In the genomic region with DNA sequence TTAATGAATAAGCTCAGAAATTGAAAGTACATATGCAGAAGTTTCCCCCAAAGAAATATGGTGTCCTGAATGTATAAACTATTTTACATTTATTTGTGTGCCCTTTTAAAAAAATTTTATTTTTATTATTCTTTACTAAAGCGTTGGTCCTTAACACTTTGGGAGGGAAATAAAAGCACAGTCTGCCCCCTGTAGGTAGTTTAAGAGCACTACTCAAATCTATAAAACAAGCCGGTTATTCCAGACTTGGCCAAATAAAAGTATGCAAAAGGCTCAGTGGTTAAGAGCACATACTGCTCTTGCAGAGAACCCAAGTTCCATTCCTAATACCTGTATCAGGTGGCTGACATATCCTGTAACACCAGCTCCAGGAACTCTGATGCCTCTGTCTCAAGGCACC, we compare ENCODE assay signal across 14 mouse cellular contexts.
A peak's percentile ranks its signal among the peaks of the same experiment; 100 is the strongest.
DNase-seq lines count a peak whose midpoint lies in the region; ATAC-seq and TF ChIP-seq lines count a peak whose summit lies in the region.
"Had no signal": no experiment of that assay in that cellular context is flagged by ENCODE, and none has a peak within 500 bp of the region (broad histone marks: within the 10 kb centered on the region; RNA-seq: fewer than 3 reads in every experiment).

No protein-coding gene starts in this region.

- H3K4me3 ChIP-seq in intestine, postnatal 0 days (ENCODE audit: low read depth, low read length) = no peak overlapping the region
- H3K4me3 ChIP-seq in intestine, embryonic 15.5 days (replicated peaks) = no peak overlapping the region
- H3K4me3 ChIP-seq in neural tube, embryonic 14.5 days (ENCODE audit: low read depth, low read length) = no peak overlapping the region
- no peak overlapping the region for H3K4me3 ChIP-seq in neural tube, embryonic 15.5 days (replicated peaks)
- H3K4me3 ChIP-seq in forebrain, embryonic 12.5 days (replicated peaks) = no peak overlapping the region
- H3K4me3 ChIP-seq in stomach, postnatal 0 days (ENCODE audit: low read depth, low read length) = no peak overlapping the region
- H3K4me3 ChIP-seq: neural tube, embryonic 12.5 days had no signal

- H3K9ac ChIP-seq in intestine, postnatal 0 days (ENCODE audit: low read depth, low read length) = no peak overlapping the region
- H3K9ac ChIP-seq in intestine, embryonic 15.5 days = no peak overlapping the region
- no peak overlapping the region for H3K9ac ChIP-seq in neural tube, embryonic 14.5 days (replicated peaks; ENCODE audit: low read depth, low read length)
- no peak overlapping the region for H3K9ac ChIP-seq in neural tube, embryonic 15.5 days (replicated peaks)
- no peak overlapping the region for H3K9ac ChIP-seq in forebrain, embryonic 12.5 days
- H3K9ac ChIP-seq in stomach, postnatal 0 days (ENCODE audit: low read length) = no peak overlapping the region
- H3K9ac ChIP-seq: neural tube, embryonic 12.5 days had no signal

- WGBS in intestine, postnatal 0 days = 59% methylated on average over 2 of the region's 2 CpGs
- WGBS in intestine, embryonic 15.5 days = 59% methylated on average over 2 of the region's 2 CpGs
- 52% methylated on average over 2 of the region's 2 CpGs for WGBS in neural tube, embryonic 14.5 days
- WGBS in neural tube, embryonic 15.5 days = 60% methylated on average over 2 of the region's 2 CpGs
- 58% methylated on average over 2 of the region's 2 CpGs for WGBS in forebrain, embryonic 12.5 days
- 60% methylated on average over 2 of the region's 2 CpGs for WGBS in stomach, postnatal 0 days

- H3K4me2 ChIP-seq in intestine, postnatal 0 days (replicated peaks; ENCODE audit: low read depth) = no peak overlapping the region
- no peak overlapping the region for H3K4me2 ChIP-seq in intestine, embryonic 15.5 days (replicated peaks)
- no peak overlapping the region for H3K4me2 ChIP-seq in neural tube, embryonic 14.5 days (ENCODE audit: low read depth, low read length)
- H3K4me2 ChIP-seq in neural tube, embryonic 15.5 days = no peak overlapping the region
- no peak overlapping the region for H3K4me2 ChIP-seq in forebrain, embryonic 12.5 days
- H3K4me2 ChIP-seq in stomach, postnatal 0 days (replicated peaks; ENCODE audit: low read depth) = no peak overlapping the region
- H3K4me2 ChIP-seq: neural tube, embryonic 12.5 days had no signal

- ATAC-seq in intestine, postnatal 0 days = no peak
- ATAC-seq in intestine, embryonic 15.5 days = no peak
- ATAC-seq in neural tube, embryonic 14.5 days (ENCODE audit: low read depth) = peak; percentile 28; the same call in 1 of the 2 replicates
- ATAC-seq in neural tube, embryonic 15.5 days (ENCODE audit: low FRiP score) = no peak
- 0 out of 2 replicates have a peak, but pooled peaks have one; percentile 27 for ATAC-seq in forebrain, embryonic 12.5 days (ENCODE audit: low FRiP score)
- ATAC-seq in stomach, postnatal 0 days (ENCODE audit: low FRiP score, low TSS enrichment) = no peak

- H3K36me3 ChIP-seq in intestine, postnatal 0 days (ENCODE audit: control insufficient read depth, insufficient read depth) = no peaks in the 10 kb centered on the region
- 0 out of 2 replicates have a peak, but pooled peaks cover 3% of the 10 kb centered on the region for H3K36me3 ChIP-seq in intestine, embryonic 15.5 days
- H3K36me3 ChIP-seq in neural tube, embryonic 14.5 days (ENCODE audit: control insufficient read depth, insufficient read depth, low read length) = no peaks in the 10 kb centered on the region
- peaks cover 3% of the 10 kb centered on the region; the same call in 1 of the 2 replicates for H3K36me3 ChIP-seq in neural tube, embryonic 15.5 days
- no peaks in the 10 kb centered on the region for H3K36me3 ChIP-seq in forebrain, embryonic 12.5 days (replicated peaks)
- H3K36me3 ChIP-seq in stomach, postnatal 0 days (ENCODE audit: control insufficient read depth, insufficient read depth, low read length) = peaks cover 5% of the 10 kb centered on the region; the same call in 1 of the 2 replicates
- H3K36me3 ChIP-seq: neural tube, embryonic 12.5 days had no signal

- no peaks in the 10 kb centered on the region for H3K9me3 ChIP-seq in intestine, postnatal 0 days (ENCODE audit: control insufficient read depth)
- no peaks in the 10 kb centered on the region for H3K9me3 ChIP-seq in intestine, embryonic 15.5 days
- no peaks in the 10 kb centered on the region for H3K9me3 ChIP-seq in neural tube, embryonic 14.5 days (ENCODE audit: control insufficient read depth, low read length)
- no peaks in the 10 kb centered on the region for H3K9me3 ChIP-seq in neural tube, embryonic 15.5 days (replicated peaks)
- no peaks in the 10 kb centered on the region for H3K9me3 ChIP-seq in forebrain, embryonic 12.5 days
- H3K9me3 ChIP-seq in stomach, postnatal 0 days (ENCODE audit: control insufficient read depth, low read length) = no peaks in the 10 kb centered on the region
- H3K9me3 ChIP-seq: neural tube, embryonic 12.5 days had no signal

- TF ChIP-seq CTCF in intestine, postnatal 0 days (IDR thresholded peaks at IDR 0.05; ENCODE audit: low read depth) = peak; percentile 47
- peak; percentile 58 for TF ChIP-seq CTCF in stomach, postnatal 0 days (IDR thresholded peaks at IDR 0.05; ENCODE audit: low read depth)

- H3K27ac ChIP-seq in intestine, postnatal 0 days (ENCODE audit: low read depth, low read length) = no peak overlapping the region
- H3K27ac ChIP-seq in intestine, embryonic 15.5 days = no peak overlapping the region
- no peak overlapping the region for H3K27ac ChIP-seq in neural tube, embryonic 14.5 days (ENCODE audit: low read depth, low read length)
- H3K27ac ChIP-seq in neural tube, embryonic 15.5 days (replicated peaks) = no peak overlapping the region
- H3K27ac ChIP-seq in forebrain, embryonic 12.5 days = no peak overlapping the region
- H3K27ac ChIP-seq in stomach, postnatal 0 days (replicated peaks) = no peak overlapping the region
- H3K27ac ChIP-seq: macrophage; neural tube, embryonic 12.5 days had no signal

- no peak for TF ChIP-seq EP300 in stomach, postnatal 0 days (optimal IDR thresholded peaks at IDR 0.05)

- no peaks in the 10 kb centered on the region for H3K27me3 ChIP-seq in intestine, postnatal 0 days (replicated peaks; ENCODE audit: control insufficient read depth, insufficient read depth, low read length)
- no peaks in the 10 kb centered on the region for H3K27me3 ChIP-seq in intestine, embryonic 15.5 days (replicated peaks)
- no peaks in the 10 kb centered on the region for H3K27me3 ChIP-seq in neural tube, embryonic 14.5 days (ENCODE audit: control insufficient read depth, insufficient read depth, low read length)
- H3K27me3 ChIP-seq in neural tube, embryonic 15.5 days (replicated peaks) = no peaks in the 10 kb centered on the region
- H3K27me3 ChIP-seq in forebrain, embryonic 12.5 days = no peaks in the 10 kb centered on the region
- H3K27me3 ChIP-seq in stomach, postnatal 0 days (ENCODE audit: control insufficient read depth, insufficient read depth, low read length) = no peaks in the 10 kb centered on the region
- H3K27me3 ChIP-seq: neural tube, embryonic 12.5 days had no signal

- H3K4me1 ChIP-seq in intestine, postnatal 0 days (replicated peaks; ENCODE audit: control insufficient read depth, insufficient read depth, low read length) = no peaks in the 10 kb centered on the region
- no peaks in the 10 kb centered on the region for H3K4me1 ChIP-seq in intestine, embryonic 15.5 days (replicated peaks)
- no peaks in the 10 kb centered on the region for H3K4me1 ChIP-seq in neural tube, embryonic 14.5 days (ENCODE audit: control insufficient read depth, insufficient read depth, low read length)
- no peaks in the 10 kb centered on the region for H3K4me1 ChIP-seq in neural tube, embryonic 15.5 days
- H3K4me1 ChIP-seq in forebrain, embryonic 12.5 days = no peaks in the 10 kb centered on the region
- no peaks in the 10 kb centered on the region for H3K4me1 ChIP-seq in stomach, postnatal 0 days (replicated peaks; ENCODE audit: control insufficient read depth, insufficient read depth)
- H3K4me1 ChIP-seq: neural tube, embryonic 12.5 days had no signal

- no peak for DNase-seq in stomach, postnatal 0 days (ENCODE audit: low spot score)
- DNase-seq in cerebellum, adult 18-20 months = no peak
- DNase-seq in layer of hippocampus, postnatal 14 days (ENCODE audit: low spot score in 2 of 2) = no peak
- DNase-seq: adrenal gland, postnatal 36 days; cerebellum, adult 9-10 months; heart, postnatal 14 days; thymus, postnatal 25 days had no signal

Comparison
In these comparisons a context has a peak if more than half of its experiments do, and no peak if none do; other contexts are left out.
1. ATAC-seq: peak in neural tube, embryonic 14.5 days (single experiment) and forebrain, embryonic 12.5 days (single experiment); none in intestine, postnatal 0 days (single experiment), intestine, embryonic 15.5 days (single experiment), neural tube, embryonic 15.5 days (single experiment) and stomach, postnatal 0 days (single experiment).